Mouse (Mus musculus) urinary bladder, adult 18-20 months (tissue): ENCODE results near the gene Atg7.

ENCODE experiments used
- DNase-seq, 2 experiments: peaks; one replicate each; pipeline ENCODE4 v3.0.0; 2022; ENCODE audit warnings: low spot score in 2 of 2, mixed read lengths in 2 of 2

Gene Atg7

GRCm38 (mm10) chr6:114733681-114734080 lies 90.8 kb downstream of the Atg7 start:
- DNase-seq = no peak

GRCm38 (mm10) chr6:114735054-114735453 lies 92.2 kb downstream of the Atg7 start:
- DNase-seq = no peak

GRCm38 (mm10) chr6:114736355-114736754 lies 93.5 kb downstream of the Atg7 start:
- no peak for DNase-seq

- DNase-seq = no peak
Observed at GRCm38 (mm10) chr6:114737181-114737580, 94.3 kb downstream of the Atg7 start.

GRCm38 (mm10) chr6:114737931-114738759 lies 95.2 kb downstream of the Atg7 start:
- no peak for DNase-seq

GRCm38 (mm10) chr6:114738760-114739112 lies 95.8 kb downstream of the Atg7 start:
- DNase-seq = no peak

- DNase-seq = no peak
Observed at GRCm38 (mm10) chr6:114742209-114743003, 99.5 kb downstream of the Atg7 start.

- DNase-seq = no peak
Observed at GRCm38 (mm10) chr6:114743126-114743525, 100.2 kb downstream of the Atg7 start.

GRCm38 (mm10) chr6:114743845-114744244 lies 100.9 kb downstream of the Atg7 start:
- DNase-seq = no peak

- no peak for DNase-seq
Observed at GRCm38 (mm10) chr6:114746439-114746974, 103.6 kb downstream of the Atg7 start.

GRCm38 (mm10) chr6:114748419-114748818 lies 105.5 kb downstream of the Atg7 start:
- no peak for DNase-seq

- no peak for DNase-seq
Observed at GRCm38 (mm10) chr6:114748882-114749281, 106.0 kb downstream of the Atg7 start.

GRCm38 (mm10) chr6:114758795-114759194 lies 115.9 kb downstream of the Atg7 start:
- DNase-seq = no peak

- no peak for DNase-seq
Observed at GRCm38 (mm10) chr6:114766314-114766713, 123.4 kb downstream of the Atg7 start.

- no peak for DNase-seq
Observed at GRCm38 (mm10) chr6:114767710-114768109, 124.8 kb downstream of the Atg7 start.

- no peak for DNase-seq
Observed at GRCm38 (mm10) chr6:114770337-114770736, 127.4 kb downstream of the Atg7 start.

- no peak for DNase-seq
Observed at GRCm38 (mm10) chr6:114771502-114771901, 128.6 kb downstream of the Atg7 start.

GRCm38 (mm10) chr6:114775210-114775609 lies 132.3 kb downstream of the Atg7 start:
- no peak for DNase-seq

- no peak for DNase-seq
Observed at GRCm38 (mm10) chr6:114777872-114778271, 135.0 kb downstream of the Atg7 start.

GRCm38 (mm10) chr6:114778650-114779049 lies 135.8 kb downstream of the Atg7 start:
- DNase-seq = no peak

- no peak for DNase-seq
Observed at GRCm38 (mm10) chr6:114780583-114780982, 137.7 kb downstream of the Atg7 start.

- peak; percentile 18 to 73 for DNase-seq
Observed at GRCm38 (mm10) chr6:114781415-114782240, 138.7 kb downstream of the Atg7 start.
